Mouse (Mus musculus) CD4-positive, CD25-positive, alpha-beta regulatory T cell, adult 4 months (primary cell): ENCODE results near the gene Ofd1. TPM values are rescaled to one million over a fixed set of nuclear protein-coding genes. Genes with fewer than 3 reads are reported as not detected.

ENCODE experiments used
- ATAC-seq: one replicate; pipeline ENCODE4 v1.8.0; 2017
- polyA plus RNA-seq, 2 experiments: library from polyadenylated mRNA; unstranded; fragments of 100-300 nt; shearing (Covaris generic); gene quantifications; one replicate each; pipeline ENCODE4 v1.2.1; 2017

Ofd1 gene
- polyA plus RNA-seq, 2 experiments from 2014 or later = 6.2 TPM

- no peak for ATAC-seq
Observed at GRCm38 (mm10) chrX:166359927-166360440, 80.5 kb downstream of the Ofd1 start.

- ATAC-seq = no peak
Observed at GRCm38 (mm10) chrX:166358955-166359354, 81.5 kb downstream of the Ofd1 start.

GRCm38 (mm10) chrX:166356276-166356675 lies 84.2 kb downstream of the Ofd1 start:
- ATAC-seq = no peak

GRCm38 (mm10) chrX:166354913-166355312 lies 85.6 kb downstream of the Ofd1 start:
- ATAC-seq = no peak

- no peak for ATAC-seq
Observed at GRCm38 (mm10) chrX:166353412-166353811, 87.1 kb downstream of the Ofd1 start.

- ATAC-seq = peak; percentile 94
Observed at GRCm38 (mm10) chrX:166351790-166352189, 88.7 kb downstream of the Ofd1 start.

- ATAC-seq = no peak
Observed at GRCm38 (mm10) chrX:166348634-166349033, 91.9 kb downstream of the Ofd1 start.

- no peak for ATAC-seq
Observed at GRCm38 (mm10) chrX:166348086-166348485, 92.4 kb downstream of the Ofd1 start.

- no peak for ATAC-seq
Observed at GRCm38 (mm10) chrX:166344228-166345015, 96.1 kb downstream of the Ofd1 start.

GRCm38 (mm10) chrX:166341795-166342194 lies 98.7 kb downstream of the Ofd1 start:
- ATAC-seq = no peak

Other genes starting within 250 kb of the Ofd1 start
- 10 to 100 TPM; 27.0 to 27.6 TPM for gene Gpm6b, start 201.8 kb downstream of the Ofd1 start, polyA plus RNA-seq
- 10 to 100 TPM; 31.4 to 31.8 TPM for gene Trappc2, start 130 bp downstream of the Ofd1 start, polyA plus RNA-seq
- 10 to 100 TPM; 31.9 to 33.7 TPM for gene Rab9, start 39.2 kb upstream of the Ofd1 start, polyA plus RNA-seq
- 1 to 10 TPM; 7.0 to 7.2 TPM for gene Tceanc, start 77.9 kb upstream of the Ofd1 start, polyA plus RNA-seq
- not detected for gene Egfl6, start 145.0 kb upstream of the Ofd1 start, polyA plus RNA-seq